Mouse (Mus musculus): Measurements from ENCODE around the gene Nampt. TPM values are rescaled to one million over a fixed set of nuclear protein-coding genes. Genes with fewer than 3 reads are reported as not detected.
A peak's percentile ranks its signal among the peaks of the same experiment; 100 is the strongest.
"Not testable (repeated sequence)": the region's sequence is repeated elsewhere in the genome, so short reads cannot be mapped to it uniquely, and the experiment has no call there.

Nampt gene
- total RNA-seq, 2 experiments from 2014 or later = 73.7 to 121 TPM

DNA sequence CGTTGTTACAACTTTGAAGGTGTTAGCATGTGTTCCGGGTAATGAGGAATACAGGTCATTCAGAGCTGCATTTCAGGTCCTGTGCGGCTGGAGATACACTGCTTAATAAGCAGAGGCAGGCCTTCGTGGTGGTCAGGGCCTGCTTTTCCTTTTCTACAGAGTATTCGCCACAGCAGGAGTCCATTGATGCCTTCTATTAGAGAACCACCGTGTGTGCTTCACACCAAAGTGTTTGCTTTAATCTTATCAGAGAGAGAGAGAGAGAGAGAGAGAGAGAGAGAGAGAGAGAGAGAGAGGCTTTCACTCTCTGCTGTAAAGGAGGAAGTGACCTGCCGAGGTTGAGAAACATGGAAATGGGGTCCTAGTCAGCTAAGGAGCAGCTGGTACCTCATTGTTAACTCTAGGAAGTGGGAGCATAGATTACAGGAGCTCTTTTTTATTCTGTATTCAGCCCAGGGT, 22.1 kb downstream of the Nampt start:
- no peak for DNase-seq

DNA sequence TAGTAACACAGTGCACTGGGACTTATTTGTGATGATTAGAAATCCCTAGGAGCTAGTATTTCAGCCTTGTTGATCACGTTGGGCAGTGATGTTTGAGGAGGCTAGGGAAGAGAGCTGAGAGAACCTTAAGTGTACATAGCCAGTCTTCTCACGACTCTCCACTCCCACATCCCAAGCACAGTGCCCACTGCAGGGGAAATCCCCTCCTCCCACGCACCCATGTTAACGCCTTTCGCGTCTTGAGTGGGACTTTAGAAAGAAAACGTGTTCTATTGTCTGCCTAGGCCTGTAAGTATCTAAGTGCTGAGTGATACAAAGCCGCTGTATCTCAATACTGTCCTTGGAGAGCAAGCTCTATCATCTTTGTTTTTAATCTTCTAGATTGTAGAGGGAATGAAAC, 27.0 kb downstream of the Nampt start:
- DNase-seq = no peak

DNA sequence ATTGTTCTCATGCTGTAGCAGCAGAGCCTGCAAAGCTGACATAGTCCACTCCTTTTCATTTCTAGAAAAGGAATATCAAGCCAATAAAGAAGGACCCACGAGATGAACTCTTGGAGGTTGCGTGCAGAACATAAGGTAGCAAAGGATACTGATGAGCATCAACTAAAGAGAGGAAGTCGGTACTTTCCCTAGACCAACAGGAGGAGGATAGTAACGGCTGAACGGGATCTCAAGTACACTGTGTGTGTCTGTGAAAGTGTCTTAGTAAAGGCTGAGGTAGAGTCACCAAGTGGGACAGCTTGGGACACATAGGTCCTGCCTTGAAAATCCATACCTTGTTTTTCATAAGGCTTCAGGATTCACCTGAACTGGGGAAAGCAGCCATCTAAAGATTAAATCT, 34.4 kb downstream of the Nampt start:
- DNase-seq = no peak

DNA sequence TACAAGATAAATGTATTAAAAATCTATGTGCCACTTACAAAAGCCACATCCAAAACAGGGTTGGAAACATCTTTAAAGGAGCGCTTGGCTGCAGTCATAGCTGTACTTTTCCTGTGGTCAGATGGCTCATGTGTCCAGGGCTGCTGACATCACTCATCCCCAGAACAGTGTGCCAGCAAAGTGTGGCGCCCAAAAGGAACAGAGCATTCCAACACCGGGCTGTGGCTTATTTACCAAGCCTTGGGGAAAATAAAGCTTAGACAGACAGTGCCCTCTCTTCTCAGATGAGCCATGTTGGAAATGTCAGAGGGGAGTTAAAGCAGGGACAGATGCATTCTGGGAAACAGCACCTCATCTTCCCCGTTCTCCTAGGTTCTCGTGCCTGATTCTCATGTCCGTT, 35.5 kb downstream of the Nampt start:
- peak; percentile 20 to 51 for DNase-seq

DNA sequence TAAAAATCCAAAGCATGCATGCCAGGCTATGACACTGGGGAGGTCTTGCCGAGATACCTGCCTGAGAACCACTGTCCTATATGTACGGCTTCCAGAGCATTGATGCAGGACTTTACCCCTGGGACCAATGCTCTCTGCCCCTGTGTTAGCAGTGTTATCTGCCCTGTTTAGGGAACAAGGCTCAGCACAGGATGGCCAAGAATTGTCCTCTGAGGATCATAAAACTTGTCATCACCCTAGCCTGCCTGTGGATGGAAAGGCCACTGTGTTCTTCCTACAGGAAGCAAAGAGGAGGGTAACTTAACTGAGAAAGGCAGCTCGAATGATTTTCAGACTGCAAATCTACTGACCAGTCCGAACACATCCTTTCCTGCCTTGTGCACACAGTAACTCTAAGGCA, 36.1 kb downstream of the Nampt start:
- no peak for DNase-seq

DNA sequence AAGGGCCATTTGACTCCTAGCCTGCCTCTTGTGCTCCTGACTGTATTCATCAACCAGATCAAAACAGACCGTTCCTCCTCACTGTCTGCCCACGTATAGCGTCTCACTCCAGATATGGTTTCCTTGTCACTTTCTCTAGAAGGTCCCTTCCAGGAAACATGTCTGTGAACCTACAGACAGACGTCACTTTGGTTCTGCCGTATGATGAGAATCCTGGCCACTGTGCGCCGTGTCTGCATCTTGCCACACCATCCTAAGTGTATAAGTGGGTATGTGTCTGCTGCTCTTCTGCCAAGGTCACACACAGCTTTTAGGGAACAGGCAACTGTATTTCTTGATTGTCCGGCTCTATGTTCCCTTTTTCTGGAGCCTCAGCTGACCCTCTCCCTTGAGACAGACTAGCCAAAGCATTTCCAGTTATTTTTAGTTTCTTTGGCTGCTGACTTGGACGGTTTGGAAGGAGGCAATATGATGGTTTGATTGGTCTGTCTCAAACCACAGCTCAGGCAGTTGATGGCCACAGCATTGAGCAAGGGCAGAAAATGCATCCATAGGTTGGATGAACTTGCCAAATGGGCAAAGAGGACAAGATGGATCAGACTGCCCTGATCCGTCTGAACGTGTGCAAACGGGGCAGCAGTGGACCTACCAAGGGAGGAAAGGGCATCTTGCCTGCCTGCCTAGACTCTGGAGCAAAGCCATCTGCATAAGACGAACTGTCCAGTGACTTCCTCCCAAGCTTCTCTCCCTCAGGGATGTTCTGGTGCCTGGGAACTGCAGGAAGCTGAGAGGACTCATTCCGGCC, 37.6 kb downstream of the Nampt start:
- peak in 1 of 2 experiments; percentile 18 for DNase-seq

DNA sequence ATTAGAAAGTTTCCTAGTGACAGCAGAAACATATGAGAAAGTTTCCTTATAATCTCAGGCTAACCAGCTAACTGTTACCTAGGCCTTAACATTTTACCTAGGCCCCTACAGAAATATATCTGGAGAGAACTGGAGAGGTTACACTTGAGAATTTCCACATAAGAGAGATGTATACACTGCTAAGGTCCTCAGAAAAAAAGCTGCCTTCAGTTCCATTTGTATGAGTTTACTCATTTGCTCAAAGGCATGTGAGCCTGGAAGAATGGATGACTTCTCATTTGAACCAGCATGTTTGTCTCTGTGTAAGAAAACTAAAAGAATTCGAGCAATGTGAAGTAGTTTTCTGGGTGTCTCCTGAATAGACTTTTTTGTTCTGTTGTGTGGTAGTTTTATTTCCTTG, 39.1 kb downstream of the Nampt start:
- DNase-seq = no peak

DNA sequence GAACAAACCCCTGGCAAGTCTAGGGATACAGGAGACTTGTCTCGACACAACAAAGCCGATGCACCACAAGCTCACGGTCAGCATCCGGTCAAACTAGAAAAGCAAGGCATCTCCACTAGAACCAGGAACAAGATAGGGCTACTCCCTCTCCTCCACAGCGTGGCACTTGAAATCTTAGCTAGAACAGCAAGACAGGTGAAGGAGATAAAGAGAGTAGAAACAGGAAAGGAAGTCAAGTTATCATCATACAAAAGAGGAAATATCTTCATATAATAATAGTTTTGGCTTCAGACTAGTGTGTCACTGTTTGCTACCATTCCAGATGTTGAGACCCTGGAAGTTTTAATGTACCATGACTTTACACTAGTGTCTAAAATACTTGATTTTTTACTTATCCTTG, 41.5 kb downstream of the Nampt start:
- DNase-seq = no peak

DNA sequence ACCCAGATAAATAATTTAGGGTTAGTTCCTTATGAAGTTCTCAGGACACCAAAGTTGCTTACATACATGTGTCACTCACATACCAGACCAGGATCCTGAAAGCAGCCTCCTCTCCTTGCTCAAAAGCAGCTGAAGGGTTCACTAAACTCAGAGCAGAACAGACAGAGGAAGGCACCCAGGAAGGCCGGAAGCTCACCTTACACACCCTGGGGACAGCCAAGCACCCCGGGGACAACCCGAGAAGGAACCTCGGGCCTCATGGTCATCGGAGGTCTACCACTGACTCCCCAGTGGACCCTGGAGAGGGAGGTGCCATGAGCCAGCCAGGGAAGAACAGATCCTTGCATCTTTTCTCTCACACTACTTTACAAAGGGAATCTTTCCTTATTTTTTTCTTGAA, 51.5 kb downstream of the Nampt start:
- no peak for DNase-seq

DNA sequence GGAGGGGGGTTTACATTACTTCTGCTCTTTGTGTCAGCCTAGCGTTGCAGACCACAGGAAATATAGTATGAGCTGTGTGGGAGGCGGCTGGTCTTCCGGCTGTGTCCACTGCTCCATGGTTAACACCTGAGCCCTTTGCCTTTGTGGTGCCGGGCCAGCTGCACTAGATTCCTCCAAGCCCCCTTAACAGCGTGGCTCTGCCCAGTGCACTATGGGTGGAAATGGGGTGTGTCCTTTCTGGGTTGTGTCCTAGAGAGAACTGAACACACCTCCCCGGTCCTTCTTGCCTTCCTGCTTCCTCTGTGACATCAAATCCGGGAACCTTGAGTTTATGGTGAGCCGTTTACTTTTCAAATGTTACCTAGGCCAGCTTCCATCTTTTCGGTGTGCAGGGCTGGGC, 58.2 kb downstream of the Nampt start:
- no peak for DNase-seq

DNA sequence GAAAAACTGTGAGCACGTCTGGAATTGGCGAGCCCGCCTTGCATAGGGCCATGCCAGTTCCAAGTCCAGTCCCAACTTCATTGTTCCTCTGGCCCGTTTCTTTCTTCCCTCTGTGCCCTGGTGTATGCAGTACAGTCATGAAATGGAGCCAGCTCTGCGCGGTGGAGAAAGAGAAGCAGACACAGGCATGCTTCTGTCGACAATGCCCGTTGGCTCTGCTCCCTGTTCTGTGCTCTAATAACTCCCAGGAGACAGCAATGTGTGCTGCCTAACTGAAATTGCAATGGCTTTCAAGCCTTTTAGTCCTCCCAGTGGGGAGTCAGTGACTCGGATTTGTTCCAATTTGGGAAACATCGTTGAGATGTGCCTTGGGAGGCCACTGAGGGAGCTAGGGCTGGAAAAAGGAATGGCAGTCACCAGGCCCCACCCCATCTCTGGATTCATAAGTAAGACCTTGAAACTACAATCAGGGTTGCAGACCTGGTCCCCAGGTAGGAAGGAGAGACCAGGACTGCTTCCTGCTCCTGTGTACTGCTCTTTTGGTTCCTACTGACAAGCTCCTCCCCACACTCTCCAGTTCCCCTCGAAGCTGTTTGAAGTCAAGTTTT, 58.7 kb downstream of the Nampt start:
- peak in 1 of 2 experiments; percentile 34 for DNase-seq

DNA sequence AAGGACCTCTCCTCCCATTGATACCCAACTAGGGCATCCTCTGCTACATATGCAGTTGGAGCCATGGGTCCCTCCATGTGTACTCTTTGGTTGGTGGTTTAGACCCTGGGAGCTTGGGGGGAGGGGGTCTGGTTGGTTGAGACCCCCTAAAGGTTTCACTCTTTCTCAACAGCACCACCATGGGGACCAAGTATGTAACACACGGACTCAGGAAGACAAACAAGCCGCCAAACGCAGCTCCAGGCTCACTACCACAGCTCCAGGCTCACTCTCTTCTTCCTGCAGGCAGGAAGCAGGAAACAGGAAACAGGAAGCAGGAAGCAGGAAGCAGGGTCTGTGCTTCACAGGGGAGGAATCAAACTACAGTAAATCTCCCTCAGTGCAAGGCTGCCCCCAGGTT, 60.0 kb downstream of the Nampt start:
- DNase-seq = no peak

DNA sequence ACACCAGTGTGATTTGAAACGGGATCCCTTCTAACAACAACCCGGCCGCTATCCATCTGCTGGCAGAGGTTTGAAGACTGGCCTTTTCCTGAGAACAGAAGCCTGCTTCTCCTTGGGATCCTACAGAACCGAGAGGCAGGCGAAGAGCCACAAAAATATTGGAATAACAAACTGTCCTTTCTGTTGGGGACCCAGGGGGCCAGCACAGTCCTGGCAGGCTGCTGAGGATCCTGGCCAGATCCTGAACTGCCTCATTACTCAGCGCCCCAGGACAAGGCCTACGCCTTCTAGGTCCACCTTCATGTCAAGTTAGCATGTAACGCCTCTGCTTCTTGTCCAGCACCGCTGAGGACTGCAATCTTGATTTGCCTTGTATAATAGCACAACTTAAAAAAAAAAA, 65.0 kb downstream of the Nampt start:
- DNase-seq = peak in 1 of 2 experiments; percentile 31

DNA sequence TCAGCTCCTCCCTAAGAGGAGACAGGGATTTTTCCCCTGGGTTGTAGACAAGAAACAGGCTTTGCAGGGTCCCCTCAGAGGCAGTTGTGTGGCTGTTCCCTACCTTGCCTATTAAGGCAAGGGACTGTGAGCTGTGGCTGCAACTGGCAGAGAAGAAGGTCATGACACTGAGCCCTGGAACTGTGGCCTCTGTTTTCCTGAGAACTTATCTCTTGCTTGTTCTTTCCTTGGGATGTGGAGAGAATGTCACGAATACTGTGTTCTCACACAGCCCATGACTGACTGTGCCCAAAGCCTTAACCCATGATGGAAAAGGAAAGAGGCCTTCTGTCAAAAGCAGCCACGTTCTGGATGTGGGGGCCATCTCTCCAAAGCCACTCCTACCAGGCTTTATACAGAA, 65.7 kb downstream of the Nampt start:
- DNase-seq = no peak

DNA sequence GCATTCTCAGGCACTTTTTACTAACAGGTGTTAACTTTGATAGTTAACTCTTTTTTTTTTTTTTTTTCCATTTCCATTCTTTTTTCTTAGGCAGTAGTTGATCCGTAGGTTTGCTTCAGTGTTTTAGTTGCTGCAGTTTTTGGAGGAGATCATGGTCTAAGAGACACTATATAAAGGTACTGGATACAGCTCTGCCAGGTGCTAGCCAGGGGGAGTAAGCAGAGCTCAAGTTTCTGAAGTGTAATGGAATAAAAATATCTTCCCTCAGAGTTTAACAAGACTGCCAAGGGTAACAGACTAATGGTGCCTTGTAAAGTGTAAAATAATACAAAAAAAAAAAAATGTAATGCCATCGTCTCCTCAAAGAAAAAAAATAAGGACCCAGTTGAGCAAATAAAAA, 67.0 kb downstream of the Nampt start:
- no peak for DNase-seq

DNA sequence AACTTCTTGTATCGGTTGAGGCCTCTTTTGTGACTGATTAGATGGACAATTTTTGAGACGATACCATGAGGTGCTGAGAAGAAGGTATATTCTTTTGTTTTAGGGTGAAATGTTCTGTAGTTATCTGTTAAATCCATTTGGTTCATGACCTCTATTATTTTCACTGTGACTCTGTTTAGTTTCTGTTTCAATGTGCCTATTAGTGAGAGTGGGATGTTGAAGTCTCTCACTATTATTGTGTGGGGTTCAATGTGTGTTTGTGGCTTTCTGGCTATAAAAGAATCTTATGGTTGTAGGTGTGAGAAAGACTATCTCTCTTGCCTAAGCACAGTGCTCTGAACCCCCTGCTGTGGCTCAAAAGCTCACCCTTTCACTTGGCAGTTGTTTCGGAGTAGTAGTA, 68.9 kb downstream of the Nampt start:
- DNase-seq = no peak

DNA sequence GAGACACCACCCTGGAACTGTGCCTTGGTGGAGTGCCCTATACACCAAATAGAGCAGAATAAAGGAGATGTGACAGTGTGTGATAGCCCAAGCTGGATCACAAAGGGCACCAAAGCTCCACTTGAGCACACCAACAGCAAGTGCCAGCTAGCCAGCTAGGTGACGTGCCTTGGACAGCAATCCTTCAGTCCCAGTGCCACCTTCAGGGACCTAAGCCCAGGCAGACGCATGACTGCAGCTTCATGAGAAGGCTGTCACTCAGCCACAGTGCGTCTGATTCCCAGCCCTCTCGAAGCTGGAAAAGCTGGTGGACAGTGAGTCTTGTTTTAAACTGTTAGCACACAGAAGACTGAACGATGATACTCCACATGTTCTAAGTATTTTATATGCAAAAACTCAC, 70.5 kb downstream of the Nampt start:
- no peak for DNase-seq

DNA sequence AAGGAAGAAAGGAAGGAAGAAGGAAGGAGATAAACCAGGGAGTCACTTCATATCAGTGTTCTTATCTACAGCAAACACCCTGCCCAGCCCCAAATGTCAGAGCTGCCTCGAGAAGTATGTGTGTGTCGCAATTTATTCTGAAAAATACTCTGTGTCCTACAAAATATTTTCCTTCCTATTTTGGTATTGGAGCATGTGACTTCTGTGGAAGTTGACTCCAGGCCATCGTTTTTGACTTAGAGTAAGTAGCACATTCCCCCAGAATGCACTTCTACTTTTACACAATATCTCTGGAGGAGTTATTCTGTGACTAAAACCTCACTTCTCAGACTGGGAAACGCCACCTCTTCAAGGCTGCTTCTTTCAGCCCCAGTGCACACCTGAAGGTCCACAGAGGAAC, 71.1 kb downstream of the Nampt start:
- DNase-seq = peak in 1 of 2 experiments; percentile 25

DNA sequence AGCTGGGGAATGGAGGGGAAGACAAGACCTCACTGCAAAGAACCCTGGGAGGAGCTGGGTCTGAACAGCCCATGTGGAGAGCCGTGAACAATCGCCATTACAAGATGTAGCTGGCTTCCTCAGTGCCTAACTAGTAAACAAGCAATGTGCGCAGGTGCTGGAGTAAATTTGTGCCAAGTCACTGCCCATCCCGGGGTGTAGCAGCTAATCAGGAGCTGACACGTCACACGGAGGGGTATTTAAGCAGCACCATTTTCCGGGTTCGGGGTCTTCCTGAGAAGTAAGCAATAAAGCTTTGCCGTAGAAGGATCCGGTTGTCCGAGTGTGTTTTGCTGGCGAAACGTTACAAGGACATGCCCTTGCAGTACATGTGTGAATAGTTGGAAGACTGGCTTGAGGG, 71.9 kb downstream of the Nampt start:
- DNase-seq = not testable (repeated sequence)

DNA sequence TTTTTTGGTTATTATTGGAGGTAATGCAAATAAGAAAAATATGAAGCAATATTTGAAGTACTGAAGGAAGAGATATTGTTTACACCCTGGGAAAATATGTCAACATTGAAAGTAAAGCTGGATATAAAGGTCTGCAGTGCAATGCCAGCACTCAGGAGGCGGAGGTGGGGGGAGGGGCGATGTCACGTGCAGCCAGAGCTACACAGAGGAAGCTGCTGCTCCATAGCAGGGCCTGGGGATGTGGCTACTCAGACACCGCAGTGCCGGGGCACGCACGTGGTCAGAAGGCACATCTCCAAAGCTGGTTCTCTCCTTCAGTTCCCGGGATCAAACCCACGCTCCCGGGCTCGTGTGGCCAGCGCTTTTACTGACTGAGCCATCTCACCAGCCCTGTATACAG, 73.9 kb downstream of the Nampt start:
- peak in 1 of 2 experiments; percentile 22 for DNase-seq

DNA sequence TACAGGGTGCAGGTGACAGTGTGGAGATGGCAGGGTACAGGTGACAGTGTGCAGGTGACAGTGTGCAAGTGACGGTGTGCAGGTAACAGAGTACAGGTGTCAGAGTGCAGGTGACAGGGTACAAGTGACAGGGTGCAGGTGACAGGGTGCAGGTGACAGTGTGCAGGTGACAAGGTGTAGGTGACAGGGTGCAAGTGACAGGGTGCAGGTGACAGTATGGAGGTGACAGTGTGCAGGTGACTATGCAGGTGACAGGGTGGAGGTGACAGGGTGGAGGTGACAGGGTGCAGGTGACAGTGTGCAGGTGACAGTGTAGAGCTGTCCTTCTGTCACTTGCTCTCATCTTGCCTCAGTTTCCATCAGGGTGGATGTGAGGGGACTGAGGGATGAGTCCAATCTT, 76.5 kb downstream of the Nampt start:
- no peak for DNase-seq

DNA sequence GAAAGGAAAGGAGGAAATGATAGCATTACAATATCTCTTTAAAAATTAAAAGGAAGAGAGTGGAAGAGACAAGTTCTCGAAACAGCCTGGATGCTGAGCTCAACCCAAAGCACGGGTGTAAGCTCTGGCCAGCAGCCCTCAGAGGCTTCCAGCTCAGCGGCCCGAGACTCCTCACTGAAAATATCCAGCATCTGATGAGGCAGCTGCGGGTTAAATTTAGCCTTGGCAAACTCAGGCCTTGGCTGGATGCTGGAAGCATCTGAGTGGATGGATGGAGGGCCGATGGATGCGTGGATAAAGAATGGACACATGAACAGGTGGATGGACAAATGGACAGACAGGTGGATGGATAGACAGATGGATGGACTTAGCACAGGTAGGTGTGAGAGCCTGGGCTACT, 77.2 kb downstream of the Nampt start:
- no peak for DNase-seq

DNA sequence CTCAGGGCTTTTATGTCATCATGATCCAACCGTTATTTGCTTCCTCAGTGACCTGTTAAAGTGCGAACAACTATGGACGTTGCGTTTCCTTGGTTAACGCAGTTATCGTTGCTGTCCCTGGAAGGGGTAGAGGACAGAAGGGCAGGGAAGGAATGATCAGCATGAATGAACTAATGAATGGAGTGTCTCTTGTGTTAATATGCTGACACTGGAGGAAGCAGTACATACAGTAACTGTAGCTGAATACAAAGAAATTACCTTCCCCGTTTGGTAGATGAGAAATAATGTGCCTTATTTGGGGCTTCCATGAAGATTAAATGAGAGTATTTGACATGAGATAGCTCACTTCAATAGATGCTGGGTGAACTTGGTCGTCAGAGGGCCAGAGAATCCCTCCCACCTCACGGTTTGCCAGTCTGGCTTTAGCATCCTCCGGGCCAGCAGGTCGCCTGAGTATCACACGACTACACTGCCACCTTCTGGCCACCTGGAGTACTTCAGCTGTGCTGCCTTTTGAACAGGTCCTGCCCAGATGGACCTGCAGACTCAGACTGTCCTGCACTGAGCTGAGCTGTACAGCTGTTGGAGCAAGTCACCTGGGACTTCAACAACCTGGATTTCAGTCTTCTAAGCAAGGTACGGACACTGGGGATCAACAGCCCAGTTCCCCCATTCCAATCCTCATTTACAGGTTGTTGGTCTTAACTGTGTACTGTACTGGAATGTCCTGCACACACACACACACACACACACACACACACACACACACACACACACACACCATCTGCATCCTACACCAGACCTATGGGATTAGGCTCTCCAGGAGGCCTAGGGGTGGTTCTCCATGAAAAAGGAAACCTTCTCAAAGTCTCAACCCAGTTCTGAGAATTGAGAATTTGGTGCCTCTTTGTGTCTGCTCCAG, 78.1 kb downstream of the Nampt start:
- peak; percentile 86 to 90 for DNase-seq
